Mouse (Mus musculus) hindbrain, postnatal 0 days (tissue): ENCODE measurements around the gene Polr1c. TPM values are rescaled to one million over a fixed set of nuclear protein-coding genes. Genes with fewer than 3 reads are reported as not detected.
A peak's percentile ranks its signal among the peaks of the same experiment; 100 is the strongest.

Experiments used
- ATAC-seq: fragments of 200-750 bp; cut with Nextera tagmentation; 2 replicates; pipeline ENCODE4 v1.8.0; 2017; ENCODE audit warnings: mild to moderate bottlenecking, moderate TSS enrichment, moderate library complexity
- DNase-seq: peaks from one replicate; pipeline ENCODE4 v3.0.0-alpha.2; 2015; ENCODE audit warnings: low spot score
- H3K27ac ChIP-seq: fragments of 300-500 bp; sonication (generic); 2 replicates; pipeline ENCODE4 v1.5.1; 2014; ENCODE audit warnings: mild to moderate bottlenecking
- H3K27me3 ChIP-seq: fragments of 300-500 bp; sonication (generic); 2 replicates; pipeline ENCODE4 v1.6.1; 2014; ENCODE audit warnings: low read length, mixed read lengths; ENCODE audit not compliant: insufficient read depth
- H3K36me3 ChIP-seq: fragments of 300-500 bp; sonication (generic); 2 replicates; pipeline ENCODE4 v1.6.1; 2014; ENCODE audit warnings: low read length, mixed read lengths; ENCODE audit not compliant: insufficient read depth
- H3K4me1 ChIP-seq: fragments of 300-500 bp; sonication (generic); 2 replicates; pipeline ENCODE4 v1.6.1; 2014; ENCODE audit warnings: antibody characterized with exemption, low read length, mixed read lengths; ENCODE audit not compliant: insufficient read depth
- H3K4me2 ChIP-seq: fragments of 300-500 bp; sonication (generic); 2 replicates; pipeline ENCODE4 v1.6.1; 2014; ENCODE audit warnings: low read depth, mild to moderate bottlenecking, low read length, moderate library complexity, mixed read lengths
- H3K4me3 ChIP-seq: fragments of 300-500 bp; sonication (generic); 2 replicates; pipeline ENCODE4 v1.5.1; 2014; ENCODE audit warnings: low read length
- H3K9ac ChIP-seq: fragments of 300-500 bp; sonication (generic); replicated peaks from 2 replicates; pipeline ENCODE4 v1.6.1; 2014; ENCODE audit warnings: mild to moderate bottlenecking, low read length, moderate library complexity, mixed read lengths
- H3K9me3 ChIP-seq: fragments of 300-500 bp; sonication (generic); 2 replicates; pipeline ENCODE4 v1.6.1; 2016; ENCODE audit warnings: low read length, mixed read lengths
- CTCF ChIP-seq: IDR thresholded peaks from 2 replicates; pipeline ENCODE4 v1.5.1; 2016; ENCODE audit warnings: antibody characterized with exemption, control low read depth, low read depth
- WGBS: fragments of 180-500 bp; shearing (Covaris S2); extraction: QIAGEN DNeasy Blood & Tissue Kit; methylation state at CpG from one replicate; pipeline ENCODE4 v1.1.7; 2014; 5-methylcytosine and 5-hydroxymethylcytosine counted together
- polyA plus RNA-seq: library from polyadenylated mRNA; unstranded; fragments of >200 nt; fragmentation: Nextera tagmentation; extraction: Ambion mirVana; gene quantifications from 2 replicates; pipeline ENCODE4 v1.2.1, GENCODE M21; 2015
- total RNA-seq: library from RNA; depleted of rRNA; stranded (reverse); fragments of >200 nt; gene quantifications from 2 replicates; pipeline ENCODE4 v1.2.3, GENCODE M21; 2014

The Polr1c gene
- total and polyA plus RNA-seq, 2 experiments from 2014 or later: 58.7 to 61.1 TPM

GRCm38 (mm10) chr17:46244579-46244978 is 3.3 kb downstream of the Polr1c start:
- no peak overlapping the region for H3K9ac ChIP-seq
- peaks cover 62% of the 10 kb centered on the region for H3K36me3 ChIP-seq
- no peaks in the 10 kb centered on the region for H3K27me3 ChIP-seq
- H3K4me2 ChIP-seq: no peak overlapping the region
- H3K27ac ChIP-seq: no peak overlapping the region
- 51% methylated on average over 10 of the region's 10 CpGs for WGBS
- peaks cover 14% of the 10 kb centered on the region for H3K4me1 ChIP-seq
- peak; percentile 39 for DNase-seq
- no peaks in the 10 kb centered on the region for H3K9me3 ChIP-seq
- H3K4me3 ChIP-seq: no peak overlapping the region
- TF ChIP-seq CTCF: no peak
- ATAC-seq: no peak

GRCm38 (mm10) chr17:46243624-46244023 is 4.2 kb downstream of the Polr1c start:
- peaks cover 67% of the 10 kb centered on the region for H3K36me3 ChIP-seq
- H3K27ac ChIP-seq: no peak overlapping the region
- no peak for DNase-seq
- peaks cover 7% of the 10 kb centered on the region for H3K4me1 ChIP-seq
- no peaks in the 10 kb centered on the region for H3K9me3 ChIP-seq
- 57% methylated on average over 2 of the region's 2 CpGs for WGBS
- H3K27me3 ChIP-seq: no peaks in the 10 kb centered on the region
- no peak for ATAC-seq
- no peak overlapping the region for H3K4me3 ChIP-seq
- H3K9ac ChIP-seq: no peak overlapping the region
- TF ChIP-seq CTCF: no peak
- H3K4me2 ChIP-seq: no peak overlapping the region

- peaks cover 5% of the 10 kb centered on the region; the same call in 1 of the 2 replicates for H3K4me1 ChIP-seq
- DNase-seq (no peak), ATAC-seq (no peak)
- no peaks in the 10 kb centered on the region for H3K9me3 ChIP-seq
- peaks cover 73% of the 10 kb centered on the region for H3K36me3 ChIP-seq
- H3K27ac ChIP-seq: no peak overlapping the region
- H3K4me2 ChIP-seq: no peak overlapping the region
- H3K4me3 ChIP-seq: no peak overlapping the region
- WGBS: 89% methylated on average over 4 of the region's 4 CpGs
- no peak overlapping the region for H3K9ac ChIP-seq
- H3K27me3 ChIP-seq: no peaks in the 10 kb centered on the region
- no peak for TF ChIP-seq CTCF
These were observed 4.9 kb downstream of the Polr1c start for GRCm38 (mm10) chr17:46242993-46243392.

DNA sequence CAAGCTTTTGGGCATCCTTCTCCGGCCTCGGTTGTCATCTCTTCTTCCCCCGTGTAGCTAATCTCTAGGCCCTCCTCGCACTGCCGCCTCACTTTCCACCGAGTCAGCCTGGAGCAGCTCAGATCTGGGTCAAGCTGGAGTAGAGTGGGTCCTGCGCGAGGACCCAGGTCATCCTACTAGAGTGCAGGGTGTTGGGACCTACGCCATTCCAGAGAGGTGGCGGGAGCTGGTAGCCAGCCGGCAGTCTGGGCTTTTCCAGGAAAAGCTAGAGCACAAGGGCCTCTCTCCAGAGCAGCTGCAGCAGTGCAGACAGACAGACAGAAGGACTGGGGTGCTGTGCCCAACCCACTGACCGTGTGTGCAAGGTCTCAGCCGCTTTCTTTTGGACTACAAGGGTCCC is 5.6 kb downstream of the Polr1c start:
- H3K4me1 ChIP-seq: peaks cover 5% of the 10 kb centered on the region; the same call in 1 of the 2 replicates
- no peak overlapping the region for H3K4me2 ChIP-seq
- no peaks in the 10 kb centered on the region for H3K9me3 ChIP-seq
- DNase-seq (no peak), ATAC-seq (no peak)
- no peaks in the 10 kb centered on the region for H3K27me3 ChIP-seq
- H3K36me3 ChIP-seq: peaks cover 79% of the 10 kb centered on the region
- no peak overlapping the region for H3K27ac ChIP-seq
- no peak overlapping the region for H3K9ac ChIP-seq
- 91% methylated on average over 13 of the region's 13 CpGs for WGBS
- H3K4me3 ChIP-seq: no peak overlapping the region
- no peak for TF ChIP-seq CTCF

GRCm38 (mm10) chr17:46241471-46241870 is 6.4 kb downstream of the Polr1c start:
- no peaks in the 10 kb centered on the region for H3K9me3 ChIP-seq
- no peaks in the 10 kb centered on the region for H3K4me1 ChIP-seq
- H3K36me3 ChIP-seq: peaks cover 87% of the 10 kb centered on the region
- H3K4me3 ChIP-seq: no peak overlapping the region
- TF ChIP-seq CTCF: no peak
- H3K27ac ChIP-seq: no peak overlapping the region
- no peak overlapping the region for H3K9ac ChIP-seq
- no peak for ATAC-seq
- 83% methylated on average over 11 of the region's 11 CpGs for WGBS
- DNase-seq: no peak
- no peaks in the 10 kb centered on the region for H3K27me3 ChIP-seq
- no peak overlapping the region for H3K4me2 ChIP-seq

GRCm38 (mm10) chr17:46239516-46240114 is 8.2 kb downstream of the Polr1c start:
- DNase-seq: no peak
- H3K27me3 ChIP-seq: no peaks in the 10 kb centered on the region
- no peak for TF ChIP-seq CTCF
- H3K4me2 ChIP-seq: no peak overlapping the region
- peaks cover 80% of the 10 kb centered on the region for H3K36me3 ChIP-seq
- 93% methylated on average over 15 of the region's 15 CpGs for WGBS
- H3K9ac ChIP-seq: no peak overlapping the region
- H3K4me3 ChIP-seq: no peak overlapping the region
- no peak overlapping the region for H3K27ac ChIP-seq
- ATAC-seq: no peak
- no peaks in the 10 kb centered on the region for H3K4me1 ChIP-seq
- no peaks in the 10 kb centered on the region for H3K9me3 ChIP-seq

DNA sequence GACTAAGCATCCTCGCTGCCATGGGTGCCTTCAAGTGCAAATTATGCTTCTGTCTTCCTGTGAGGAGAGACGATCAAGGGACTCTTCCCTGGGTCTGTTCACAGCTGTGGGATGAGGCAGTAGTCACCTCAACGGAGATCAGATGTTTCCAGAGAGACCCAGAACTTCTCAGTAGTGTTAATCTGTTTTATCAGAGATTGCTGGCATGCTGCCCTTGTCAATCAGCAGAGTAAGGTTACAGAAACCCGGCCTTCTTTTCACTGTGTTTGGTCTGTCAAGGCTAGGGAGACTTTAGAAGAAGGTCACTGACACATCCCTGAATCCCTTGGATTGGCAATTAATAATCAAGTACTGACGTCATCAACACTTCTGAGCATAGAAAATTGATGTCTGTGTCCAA is 10.4 kb downstream of the Polr1c start:
- no peak overlapping the region for H3K4me3 ChIP-seq
- TF ChIP-seq CTCF: no peak
- DNase-seq: no peak
- H3K4me1 ChIP-seq: no peaks in the 10 kb centered on the region
- no peak overlapping the region for H3K9ac ChIP-seq
- H3K36me3 ChIP-seq: peaks cover 76% of the 10 kb centered on the region
- no peaks in the 10 kb centered on the region for H3K27me3 ChIP-seq
- no peaks in the 10 kb centered on the region for H3K9me3 ChIP-seq
- no peak overlapping the region for H3K4me2 ChIP-seq
- ATAC-seq: no peak
- H3K27ac ChIP-seq: no peak overlapping the region
- WGBS: 81% methylated on average over 5 of the region's 5 CpGs
